Mouse (Mus musculus): ENCODE data around the gene Nceh1. TPM values are rescaled to one million over a fixed set of nuclear protein-coding genes. Genes with fewer than 3 reads are reported as not detected.

The Nceh1 gene
- polyA plus RNA-seq, 1 experiment from 2014 or later, result 188 TPM

DNA sequence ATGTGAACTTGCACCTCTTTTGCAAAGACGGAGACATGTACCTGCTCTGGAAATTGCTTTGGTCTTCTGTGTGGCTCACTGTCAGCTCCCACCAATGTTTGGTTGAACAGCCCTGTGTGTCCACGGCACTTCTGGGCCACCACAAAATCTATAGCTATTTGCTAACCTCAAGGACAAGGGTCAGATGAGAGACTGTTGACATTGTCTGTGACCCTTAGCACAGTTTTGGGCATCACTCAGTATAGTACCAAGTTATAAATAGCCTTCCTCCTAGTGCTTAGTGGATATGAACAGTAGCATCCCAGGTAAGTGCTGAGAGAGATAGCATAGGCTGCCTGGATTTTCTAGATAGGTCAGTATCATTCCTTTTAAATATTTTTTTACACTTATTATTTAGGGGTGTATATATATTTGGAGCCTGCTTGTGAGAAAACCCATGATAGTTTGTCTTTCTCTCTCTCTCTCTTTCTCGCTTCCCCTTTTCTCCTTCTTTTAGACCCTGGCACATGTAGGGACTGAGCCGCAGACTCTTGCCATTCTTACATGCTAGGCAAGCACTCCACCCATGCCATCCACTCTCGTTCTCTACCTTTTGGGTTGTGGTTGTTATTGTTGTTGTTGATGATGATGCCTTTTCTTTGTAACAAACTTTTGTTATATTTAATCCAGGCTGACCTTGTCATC lies 19.1 kb downstream of the Nceh1 start:
- H3K27me3 ChIP-seq, result no peaks in the 10 kb centered on the region
- TF ChIP-seq CTCF (IDR thresholded peaks at IDR 0.05), result no peak
- ChIA-PET POLR2A (no interaction called here), CTCF (interaction anchor here (1.0 to 3.3 kb wide), 6 partner anchors 8 to 50 kb away, joined by 3 to 12 read pairs (median 4); partner anchors contain the start of gene Nceh1)
- in situ Hi-C loops (cut with MboI; ENCODE audit: low pct_unique_long_range_greater_than_20kb), result no loop called here
- ATAC-seq, result no peak
- DNase-seq (ENCODE audit: low read depth, low spot score), result no peak

DNA sequence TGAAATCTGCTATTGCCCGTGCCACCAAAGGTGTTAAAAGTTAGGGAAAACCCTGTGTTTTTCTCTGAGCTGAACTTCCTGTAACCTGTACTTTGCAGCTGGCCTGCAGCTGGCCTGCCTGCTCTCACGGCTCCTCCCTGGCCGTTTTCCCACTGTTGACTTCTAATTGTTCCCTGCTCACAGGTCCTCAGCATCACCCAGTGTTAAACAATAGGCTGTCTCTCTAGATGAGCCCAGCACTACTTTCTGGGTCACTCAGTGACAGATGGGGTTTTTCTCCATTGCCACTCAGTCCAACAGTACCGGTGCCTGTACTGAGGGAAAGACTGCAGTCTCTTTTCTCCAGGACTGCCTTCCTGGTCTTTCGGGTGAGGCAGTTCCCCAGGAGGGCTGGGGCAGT lies 22.3 kb downstream of the Nceh1 start:
- in situ Hi-C loops (cut with MboI; ENCODE audit: low pct_unique_long_range_greater_than_20kb), result no loop called here
- ChIA-PET CTCF (interaction anchor here (1.0 to 1.6 kb wide), 2 partner anchors 10 to 33 kb away, joined by 3 to 5 read pairs; no protein-coding TSS in a partner anchor), POLR2A (interaction anchor here (0.7 to 1.5 kb wide), 2 partner anchors 10 to 22 kb away, joined by 3 to 4 read pairs; no protein-coding TSS in a partner anchor)
- no peak for ATAC-seq
- no peak for TF ChIP-seq CTCF (IDR thresholded peaks at IDR 0.05)
- no peaks in the 10 kb centered on the region for H3K27me3 ChIP-seq
- no peak for DNase-seq (ENCODE audit: low read depth, low spot score)

DNA sequence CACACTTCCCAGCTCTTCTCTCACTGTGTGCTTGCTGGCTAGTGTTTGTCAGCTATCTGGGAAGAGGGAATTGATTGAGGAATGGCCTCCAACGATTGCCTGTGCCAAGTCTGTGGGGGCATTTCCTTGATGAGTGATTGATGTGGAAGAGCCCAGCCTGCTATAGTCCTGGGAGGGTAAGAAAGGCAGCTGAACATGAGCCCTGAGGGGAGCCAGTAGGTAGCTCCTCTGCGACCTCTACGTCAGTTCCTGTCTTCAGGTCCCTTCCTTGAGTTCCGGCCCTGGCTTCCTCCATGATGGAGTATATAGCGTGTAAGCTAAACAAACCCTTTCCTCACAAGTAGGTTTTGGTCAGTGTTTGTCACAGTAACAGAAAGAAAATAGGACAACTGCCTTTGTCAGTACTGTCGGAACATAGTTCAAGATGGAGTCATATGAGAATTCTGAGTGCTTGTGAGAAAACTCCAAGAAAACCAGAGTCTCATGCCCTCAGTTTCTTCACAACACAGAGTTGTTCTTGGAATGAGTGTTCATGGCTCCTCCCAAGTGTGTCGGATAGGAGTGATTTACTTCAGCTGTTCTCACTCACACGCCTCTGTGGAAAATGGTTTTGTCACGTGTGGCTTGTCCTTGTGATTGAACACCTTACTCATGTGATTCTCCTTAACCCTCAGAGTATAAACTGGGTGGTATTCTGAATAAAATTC lies 22.9 kb downstream of the Nceh1 start:
- TF ChIP-seq CTCF (IDR thresholded peaks at IDR 0.05), result no peak
- no peak for DNase-seq (ENCODE audit: low read depth, low spot score)
- no peak for ATAC-seq
- in situ Hi-C loops (cut with MboI; ENCODE audit: low pct_unique_long_range_greater_than_20kb), result no loop called here
- ChIA-PET CTCF (interaction anchor here (1.0 to 1.6 kb wide), 2 partner anchors 11 to 32 kb away, joined by 3 to 5 read pairs; no protein-coding TSS in a partner anchor), POLR2A (interaction anchor here (1.5 kb wide), 1 partner anchor 10 kb away, joined by 4 read pairs; no protein-coding TSS in a partner anchor)
- no peaks in the 10 kb centered on the region for H3K27me3 ChIP-seq

DNA sequence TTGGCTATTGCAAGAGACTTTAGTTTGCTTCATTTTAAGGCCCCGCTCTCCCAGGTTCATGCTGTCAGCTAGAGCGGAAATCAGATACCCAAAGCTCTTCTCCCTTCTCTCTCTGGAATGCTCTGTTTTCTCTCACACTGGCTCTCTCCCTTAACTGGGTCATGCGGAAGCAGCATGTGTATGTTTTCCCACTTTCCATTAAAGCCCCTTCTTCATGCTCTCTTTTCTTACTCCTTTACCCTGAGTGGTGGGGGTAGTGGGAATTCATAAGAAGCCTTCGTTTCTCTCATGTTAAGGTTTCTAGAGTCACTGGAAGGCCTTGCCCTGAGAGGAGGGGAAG lies 23.4 kb downstream of the Nceh1 start:
- ChIA-PET CTCF (interaction anchor here (1.6 kb wide), 1 partner anchor 32 kb away, joined by 5 read pairs; no protein-coding TSS in a partner anchor), POLR2A (interaction anchor here (1.0 to 1.5 kb wide), 2 partner anchors 11 to 17 kb away, joined by 3 to 4 read pairs; no protein-coding TSS in a partner anchor)
- TF ChIP-seq CTCF (IDR thresholded peaks at IDR 0.05), result no peak
- H3K27me3 ChIP-seq, result no peaks in the 10 kb centered on the region
- in situ Hi-C loops (cut with MboI; ENCODE audit: low pct_unique_long_range_greater_than_20kb), result no loop called here
- ATAC-seq, result no peak
- no peak for DNase-seq (ENCODE audit: low read depth, low spot score)

DNA sequence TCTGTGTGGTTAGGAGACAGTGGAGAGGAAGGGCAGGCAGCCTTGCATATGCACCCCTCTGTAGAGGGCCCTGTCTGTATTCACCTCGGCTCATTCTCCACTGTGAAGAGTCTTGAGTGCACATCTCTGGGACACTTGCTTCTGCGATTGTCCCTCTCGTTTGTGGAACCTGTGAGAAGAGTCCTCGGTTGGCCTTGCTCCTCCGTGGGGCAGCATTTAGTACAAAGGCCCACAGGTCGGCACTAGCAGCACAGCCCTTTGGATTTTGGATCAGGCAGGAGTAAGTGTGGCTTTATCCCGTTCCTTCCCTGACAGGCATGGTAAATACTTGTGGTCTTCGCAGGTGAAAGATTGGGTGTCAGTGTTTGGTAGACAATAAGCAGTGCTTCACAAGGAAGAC lies 23.8 kb downstream of the Nceh1 start:
- ATAC-seq, result no peak
- in situ Hi-C loops (cut with MboI; ENCODE audit: low pct_unique_long_range_greater_than_20kb), result no loop called here
- no peak for DNase-seq (ENCODE audit: low read depth, low spot score)
- H3K27me3 ChIP-seq, result no peaks in the 10 kb centered on the region
- CTCF ChIA-PET, result interaction anchor here (1.0 to 1.7 kb wide), 4 partner anchors 9 to 24 kb away, joined by 3 to 12 read pairs (median 7); partner anchors contain the start of gene Nceh1
- no peak for TF ChIP-seq CTCF (IDR thresholded peaks at IDR 0.05)
- POLR2A ChIA-PET, result interaction anchor here (1.0 to 1.7 kb wide), 2 partner anchors 17 to 23 kb away, joined by 3 to 5 read pairs; no protein-coding TSS in a partner anchor

DNA sequence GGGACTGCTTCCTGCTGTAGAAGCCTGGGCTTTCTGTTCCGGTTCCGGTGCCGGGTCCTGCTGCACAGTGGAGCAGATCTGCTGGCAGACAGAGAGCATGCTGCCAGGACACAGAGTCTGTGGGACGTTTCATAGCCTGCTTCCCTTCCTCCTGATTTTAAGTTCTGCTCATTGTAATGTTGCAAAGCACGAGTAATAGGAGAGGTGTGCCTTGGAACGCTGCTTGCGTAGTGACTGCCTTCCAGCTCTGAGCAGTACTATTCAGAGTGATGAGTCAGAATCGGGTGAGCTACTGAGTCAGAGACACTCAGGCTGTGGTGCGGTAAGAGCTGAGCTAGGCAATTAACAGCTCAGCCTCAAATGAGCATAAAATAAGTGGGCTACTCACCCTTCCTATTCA lies 26.9 kb downstream of the Nceh1 start:
- DNase-seq (ENCODE audit: low read depth, low spot score), result peak; percentile 97

DNA sequence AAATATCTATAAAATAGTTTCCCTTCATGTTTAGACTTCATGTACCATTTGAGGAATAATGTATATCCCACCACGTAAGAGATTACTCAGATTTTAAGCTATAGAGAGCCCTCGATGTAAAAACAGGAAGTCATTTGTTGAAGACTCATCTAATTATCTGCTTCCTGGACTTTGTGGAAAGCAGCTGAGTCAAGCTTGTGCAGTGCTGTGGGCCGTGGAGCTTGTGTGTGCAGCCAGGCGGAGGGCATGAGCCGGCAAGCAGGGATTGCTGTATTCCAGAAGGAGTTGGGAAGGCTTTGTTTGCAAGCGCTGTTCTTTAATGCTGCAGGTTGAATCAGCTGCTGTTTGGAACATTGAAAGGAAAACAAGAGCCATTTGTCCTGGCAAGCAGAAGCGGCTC lies 27.5 kb downstream of the Nceh1 start:
- CTCF ChIA-PET, result interaction anchor here (0.9 to 2.1 kb wide), 9 partner anchors 9 to 55 kb away, joined by 3 to 7 read pairs (median 3); partner anchors contain the start of gene Nceh1
- ATAC-seq, result peak; percentile 77
- no peak for TF ChIP-seq CTCF (IDR thresholded peaks at IDR 0.05)
- in situ Hi-C loops (cut with MboI; ENCODE audit: low pct_unique_long_range_greater_than_20kb), result no loop called here
- POLR2A ChIA-PET, result no interaction called here
- DNase-seq (ENCODE audit: low read depth, low spot score), result peak; percentile 85
- H3K27me3 ChIP-seq, result no peaks in the 10 kb centered on the region

More for the DNA sequence above, 26.9 kb downstream of the Nceh1 start:
- CTCF ChIA-PET, result interaction anchor here (0.9 to 2.1 kb wide), 10 partner anchors 8 to 55 kb away, joined by 3 to 7 read pairs (median 4); partner anchors contain the start of gene Nceh1
- peak; percentile 97 for ATAC-seq
- in situ Hi-C loops (cut with MboI; ENCODE audit: low pct_unique_long_range_greater_than_20kb), result no loop called here
- no peak for TF ChIP-seq CTCF (IDR thresholded peaks at IDR 0.05)
- H3K27me3 ChIP-seq, result no peaks in the 10 kb centered on the region
- POLR2A ChIA-PET, result interaction anchor here (1.2 kb wide), 1 partner anchor 14 kb away, joined by 3 read pairs; no protein-coding TSS in a partner anchor

DNA sequence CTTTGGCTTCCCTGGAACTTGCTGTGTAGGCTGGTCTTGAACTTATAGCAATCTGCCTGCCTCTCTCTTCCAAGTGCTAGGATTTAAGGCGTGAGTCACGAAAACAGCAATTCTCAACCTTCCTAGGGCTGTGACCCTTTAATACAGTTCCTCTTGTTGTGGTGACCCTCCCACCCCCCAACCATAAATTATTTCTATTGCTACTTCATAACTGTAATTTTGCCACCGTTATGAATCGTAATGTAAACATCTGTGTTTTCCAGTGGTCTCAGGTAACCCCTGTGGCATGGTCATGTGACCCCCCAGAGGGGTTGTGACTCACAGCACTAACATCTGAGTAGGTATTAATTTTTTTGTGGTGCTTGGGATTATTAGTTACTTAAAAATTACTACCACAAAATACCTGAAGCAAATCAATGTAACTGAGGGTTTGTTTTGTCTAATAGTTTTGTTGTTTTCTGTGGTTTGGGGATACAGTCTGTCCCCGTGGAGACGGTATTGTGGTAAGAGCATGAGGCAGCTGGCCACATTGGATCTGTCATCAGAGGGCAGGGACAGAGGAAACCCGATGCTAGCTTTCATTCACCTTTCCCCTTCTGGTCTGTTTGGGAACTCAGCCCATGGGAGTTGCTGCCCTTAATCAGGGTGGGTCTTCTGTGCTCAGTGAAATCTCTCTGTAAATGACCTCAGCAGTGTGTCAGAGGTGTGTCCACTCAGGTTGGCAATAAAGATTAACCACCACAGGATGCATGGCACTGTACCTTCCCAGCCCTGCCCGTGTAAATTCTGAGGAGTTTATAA lies 31.5 kb downstream of the Nceh1 start:
- ATAC-seq, result peak; percentile 33
- in situ Hi-C loops (cut with MboI; ENCODE audit: low pct_unique_long_range_greater_than_20kb), result no loop called here
- DNase-seq (ENCODE audit: low read depth, low spot score), result peak; percentile 80
- no peaks in the 10 kb centered on the region for H3K27me3 ChIP-seq
- POLR2A ChIA-PET, result no interaction called here
- TF ChIP-seq CTCF (IDR thresholded peaks at IDR 0.05), result no peak
- CTCF ChIA-PET, result interaction anchor here (1.2 to 1.6 kb wide), 2 partner anchors 9 to 22 kb away, joined by 4 to 6 read pairs; no protein-coding TSS in a partner anchor

DNA sequence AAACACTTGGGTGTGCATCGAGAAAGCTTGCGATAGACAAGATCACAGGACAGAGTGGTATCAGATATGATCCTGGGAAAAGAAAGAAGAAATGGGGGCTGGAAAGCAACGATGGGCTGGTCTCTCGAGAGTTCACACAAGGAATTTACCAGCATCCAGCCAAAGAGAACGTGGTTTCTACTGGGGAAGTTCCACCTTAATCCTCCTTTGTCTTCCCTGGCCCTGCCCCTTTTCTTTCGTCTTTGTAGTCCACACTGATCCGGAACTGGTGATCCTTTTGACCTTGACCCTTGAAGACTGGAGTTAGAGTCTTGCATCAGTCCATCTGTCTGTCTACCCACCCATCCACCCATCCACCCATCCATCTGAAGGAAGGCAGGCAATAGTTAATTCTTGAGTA lies 34.6 kb downstream of the Nceh1 start:
- POLR2A ChIA-PET, result no interaction called here
- ATAC-seq (no peak), DNase-seq (ENCODE audit: low read depth, low spot score) (no peak)
- CTCF ChIA-PET, result interaction anchor here (2.2 kb wide), 1 partner anchor 30 kb away, joined by 7 read pairs; no protein-coding TSS in a partner anchor
- no peaks in the 10 kb centered on the region for H3K27me3 ChIP-seq
- in situ Hi-C loops (cut with MboI; ENCODE audit: low pct_unique_long_range_greater_than_20kb), result no loop called here
- no peak for TF ChIP-seq CTCF (IDR thresholded peaks at IDR 0.05)

DNA sequence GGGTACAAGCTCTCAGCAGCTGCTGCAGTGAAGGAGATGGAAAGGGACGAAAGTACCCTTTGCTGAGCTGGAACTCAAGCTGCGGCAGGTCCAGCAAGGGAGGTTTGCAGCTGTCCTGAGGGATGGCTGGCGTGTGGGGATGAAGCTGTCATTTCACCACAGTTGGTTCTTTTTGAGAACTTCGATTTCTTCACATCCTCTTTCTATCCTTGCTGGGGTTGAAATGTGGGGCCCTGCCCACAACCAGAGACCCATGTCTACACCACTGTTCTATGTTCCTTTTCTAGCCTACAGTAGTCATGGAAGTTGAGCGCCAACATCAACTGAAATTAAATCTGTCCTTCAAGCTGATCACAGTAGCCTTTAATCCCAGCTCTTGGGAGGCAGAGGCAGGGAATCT lies 35.8 kb downstream of the Nceh1 start:
- no peak for TF ChIP-seq CTCF (IDR thresholded peaks at IDR 0.05)
- no peak for DNase-seq (ENCODE audit: low read depth, low spot score)
- H3K27me3 ChIP-seq, result no peaks in the 10 kb centered on the region
- ChIA-PET CTCF (interaction anchor here (0.8 to 1.9 kb wide), 3 partner anchors 37 to 100 kb away, joined by 3 to 5 read pairs (median 3); no protein-coding TSS in a partner anchor), POLR2A (no interaction called here)
- no peak for ATAC-seq
- in situ Hi-C loops (cut with MboI; ENCODE audit: low pct_unique_long_range_greater_than_20kb), result no loop called here

All from Patski (cell line).